Mouse (Mus musculus) left cerebral cortex, adult 18-20 months (tissue): Measurements from ENCODE around the gene Kyat3. TPM values are rescaled to one million over a fixed set of nuclear protein-coding genes. Genes with fewer than 3 reads are reported as not detected.
"Not testable (repeated sequence)": the region's sequence is repeated elsewhere in the genome, so short reads cannot be mapped to it uniquely, and the experiment has no call there.

Experiments
- DNase-seq, 2 experiments: peaks; one replicate each; pipeline ENCODE4 v3.0.0; 2021 to 2022; ENCODE audit warnings: low spot score in 2 of 2, mixed read lengths in 1 of 2
- long read RNA-seq, 2 experiments: library from polyadenylated mRNA; stranded (forward); transcript quantifications; one replicate each; pipeline ENCODE4 v2.0.0; 2021
- total RNA-seq, 2 experiments: library from RNA; stranded (reverse); gene quantifications; 2 replicates each; pipeline ENCODE4 v1.2.3; 2021

Kyat3 gene
- total RNA-seq = 1 to 10 TPM; 5.9 to 6.6 TPM
- long read RNA-seq, experiment 1, full-length matches to known transcripts = 3 of 4 reads
- long read RNA-seq, experiment 1, partial matches to known transcripts = 0 of 4 reads
- long read RNA-seq, experiment 1, other reads (novel, unspliced or antisense) = 1 of 4 reads
- long read RNA-seq, experiment 2, transcript Kyat3-202 (14 exons, 1,888 nt) = major isoform, 7 of 9 reads
- long read RNA-seq, experiment 2, partial matches to known transcripts = 1 of 9 reads
- long read RNA-seq, experiment 2, other reads (novel, unspliced or antisense) = 1 of 9 reads

DNA sequence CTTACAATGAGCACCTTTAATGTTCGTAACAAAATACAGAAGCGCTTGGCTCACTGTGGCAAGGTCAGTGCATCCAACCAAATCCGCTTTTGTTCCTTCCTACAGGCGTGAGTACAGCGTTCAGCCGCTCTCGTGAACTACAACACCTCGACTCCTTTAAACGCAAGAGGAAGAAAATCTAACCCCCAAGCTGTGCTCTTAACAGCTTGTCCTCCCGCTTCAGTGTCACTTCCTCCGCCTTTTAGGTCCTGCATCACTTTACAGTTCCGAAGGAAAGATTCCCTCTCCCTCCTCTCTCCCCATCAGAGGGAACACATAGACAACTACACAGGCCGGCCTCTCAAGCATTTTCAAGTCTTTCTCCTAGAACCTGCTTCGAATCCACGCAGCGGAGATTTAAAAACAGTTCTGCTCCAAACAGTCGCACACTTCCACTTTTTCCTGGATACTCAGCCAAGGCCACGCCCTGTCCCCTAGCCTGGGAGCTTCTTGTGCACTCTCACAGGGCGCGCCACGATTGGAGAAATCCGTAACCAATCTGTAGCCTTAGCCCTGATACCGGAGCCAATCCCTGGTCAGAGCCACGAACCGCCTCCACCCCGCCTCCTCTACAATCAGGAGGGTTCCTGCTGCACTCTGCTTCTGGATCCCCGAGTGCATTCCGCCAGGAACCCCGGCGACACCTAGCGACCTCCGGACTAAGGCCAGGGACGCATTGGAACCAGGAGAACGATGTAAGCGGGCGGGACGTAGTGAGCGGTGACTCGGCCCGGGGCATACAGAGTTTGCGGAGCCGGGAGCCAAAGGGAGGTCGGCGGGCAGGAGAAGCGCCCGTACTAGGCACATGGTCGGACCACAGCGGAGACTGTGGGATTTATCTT is at the start of gene Kyat3:
Gene Kyat3, plus strand, starts transcription at position 610 of the 881 bp plus-strand sequence.
- peak; percentile 85 to 92 for DNase-seq

DNA sequence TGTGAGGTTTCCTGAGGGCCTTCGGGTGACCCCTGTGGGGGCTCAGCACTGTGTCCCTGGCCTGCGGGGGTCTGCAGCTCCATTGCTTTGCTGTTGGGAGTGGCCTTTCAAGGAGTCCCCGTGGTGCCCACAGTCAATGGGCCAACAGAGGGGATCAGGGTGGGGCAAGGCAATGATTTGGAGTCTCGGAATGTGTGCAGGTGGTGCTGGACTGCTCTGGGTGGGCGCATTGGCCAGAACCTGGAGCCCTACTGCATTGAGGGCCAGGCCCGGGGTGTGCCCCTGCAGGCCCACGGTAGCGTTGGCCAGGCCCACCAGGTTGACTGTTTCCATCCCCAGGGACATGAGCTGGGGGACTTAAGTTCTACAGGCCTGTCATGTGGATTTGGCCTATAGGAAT is 36.1 kb upstream of the Kyat3 start:
- no peak for DNase-seq

DNA sequence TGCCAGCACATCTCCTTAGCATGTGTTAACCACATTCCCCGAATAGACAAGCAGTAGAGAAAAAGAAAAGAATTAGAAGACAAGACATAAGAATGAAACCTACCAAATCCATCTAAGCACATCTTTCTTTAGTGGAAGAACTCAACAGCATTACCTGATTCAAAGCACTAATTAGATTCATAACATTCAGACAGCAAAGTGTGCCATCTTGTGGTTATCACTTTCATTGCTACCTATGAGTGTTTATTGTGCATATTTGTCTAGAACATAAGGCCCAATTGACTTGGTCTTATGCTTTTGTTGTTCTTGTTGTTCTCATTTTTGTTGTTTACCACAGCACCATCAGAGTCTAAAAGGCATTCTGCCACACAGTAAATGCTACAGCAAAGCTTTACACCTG is 26.2 kb upstream of the Kyat3 start:
- DNase-seq = no peak

DNA sequence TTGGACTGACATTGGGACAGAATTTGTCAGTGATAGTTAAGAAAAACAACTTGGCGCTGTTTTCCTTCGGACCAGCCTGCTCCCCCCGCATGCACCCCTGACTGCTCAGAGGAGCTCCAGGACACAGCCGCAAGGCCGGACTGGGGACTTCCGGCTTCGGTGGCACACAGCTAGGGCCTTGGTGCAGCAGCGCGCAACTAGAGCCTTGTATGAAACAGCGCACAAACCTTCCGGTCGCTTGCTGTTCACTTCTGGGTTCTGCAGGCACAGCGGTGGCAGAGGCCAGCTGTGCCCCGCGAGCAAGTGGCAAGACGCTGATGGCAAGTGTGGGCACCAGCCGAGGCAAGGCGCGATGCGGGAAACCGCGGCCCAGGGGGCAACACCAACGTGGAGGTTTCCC is 12.9 kb upstream of the Kyat3 start:
- DNase-seq = no peak

DNA sequence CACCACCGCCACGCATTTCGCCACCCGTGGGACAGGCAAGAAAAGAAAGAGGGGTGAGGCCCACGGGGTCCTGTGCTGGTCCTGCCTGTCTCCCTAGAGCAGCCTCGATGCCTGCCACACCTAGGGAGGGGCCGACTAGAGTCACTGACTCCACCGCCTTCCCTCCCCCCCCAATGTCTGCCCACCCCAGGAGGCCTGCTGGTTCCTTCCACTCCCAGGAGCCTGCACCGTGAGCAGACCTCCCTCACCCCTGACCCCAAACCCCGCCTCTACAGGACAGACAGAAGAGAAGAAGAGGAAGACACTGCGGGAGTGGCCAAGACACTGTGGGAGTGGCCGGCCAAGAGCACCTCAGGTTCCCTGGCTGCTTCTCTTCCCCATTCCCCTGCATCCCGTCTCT is 12.5 kb upstream of the Kyat3 start:
- no peak for DNase-seq

DNA sequence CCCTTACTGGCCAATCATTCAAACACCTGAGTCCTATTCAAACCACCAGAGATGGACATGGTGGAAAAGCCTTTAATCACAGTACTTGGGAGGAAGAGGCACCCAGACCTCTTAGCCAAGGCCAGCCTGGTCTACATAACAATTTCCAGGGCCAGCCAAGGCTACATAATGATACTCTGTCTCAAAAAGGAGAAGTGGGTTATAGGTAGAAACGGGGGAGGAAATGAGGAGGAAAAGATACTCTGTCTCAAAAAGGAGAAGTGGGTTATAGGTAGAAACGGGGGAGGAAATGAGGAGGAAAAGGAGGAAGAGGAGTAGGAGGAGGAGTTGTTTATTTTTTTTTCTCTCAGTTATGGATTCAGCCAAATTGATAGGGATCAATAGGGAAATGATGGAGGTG is 4.3 kb upstream of the Kyat3 start:
- no peak for DNase-seq

DNA sequence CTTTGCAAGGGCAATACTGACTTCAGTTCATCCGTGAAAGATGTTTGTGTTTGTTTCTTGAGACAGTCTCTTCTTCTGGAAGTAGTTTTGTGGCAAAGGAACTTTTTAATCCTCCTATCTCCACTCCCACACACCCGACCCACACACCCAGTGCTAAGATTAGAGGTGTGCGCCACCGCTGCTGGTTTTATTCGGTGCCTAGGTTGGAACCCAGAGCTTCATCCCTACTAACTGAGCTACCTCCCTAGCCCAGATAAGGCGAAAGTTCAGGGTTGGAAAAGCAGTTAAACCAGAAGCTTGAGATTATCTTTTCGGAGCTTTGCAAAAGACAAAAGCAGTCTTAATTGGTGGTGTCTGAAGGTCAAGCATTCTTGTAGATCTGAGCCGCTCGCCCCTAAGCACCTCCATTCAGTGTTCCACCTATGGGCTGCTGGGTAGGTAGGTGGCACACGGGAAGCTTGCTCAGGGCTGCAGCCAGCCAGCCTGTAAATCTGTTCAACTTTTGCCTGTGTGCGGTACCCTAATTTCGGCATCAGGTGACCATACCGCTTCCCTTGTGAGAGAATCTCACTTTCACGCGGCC is 647 bp downstream of the Kyat3 start:
- DNase-seq = no peak

DNA sequence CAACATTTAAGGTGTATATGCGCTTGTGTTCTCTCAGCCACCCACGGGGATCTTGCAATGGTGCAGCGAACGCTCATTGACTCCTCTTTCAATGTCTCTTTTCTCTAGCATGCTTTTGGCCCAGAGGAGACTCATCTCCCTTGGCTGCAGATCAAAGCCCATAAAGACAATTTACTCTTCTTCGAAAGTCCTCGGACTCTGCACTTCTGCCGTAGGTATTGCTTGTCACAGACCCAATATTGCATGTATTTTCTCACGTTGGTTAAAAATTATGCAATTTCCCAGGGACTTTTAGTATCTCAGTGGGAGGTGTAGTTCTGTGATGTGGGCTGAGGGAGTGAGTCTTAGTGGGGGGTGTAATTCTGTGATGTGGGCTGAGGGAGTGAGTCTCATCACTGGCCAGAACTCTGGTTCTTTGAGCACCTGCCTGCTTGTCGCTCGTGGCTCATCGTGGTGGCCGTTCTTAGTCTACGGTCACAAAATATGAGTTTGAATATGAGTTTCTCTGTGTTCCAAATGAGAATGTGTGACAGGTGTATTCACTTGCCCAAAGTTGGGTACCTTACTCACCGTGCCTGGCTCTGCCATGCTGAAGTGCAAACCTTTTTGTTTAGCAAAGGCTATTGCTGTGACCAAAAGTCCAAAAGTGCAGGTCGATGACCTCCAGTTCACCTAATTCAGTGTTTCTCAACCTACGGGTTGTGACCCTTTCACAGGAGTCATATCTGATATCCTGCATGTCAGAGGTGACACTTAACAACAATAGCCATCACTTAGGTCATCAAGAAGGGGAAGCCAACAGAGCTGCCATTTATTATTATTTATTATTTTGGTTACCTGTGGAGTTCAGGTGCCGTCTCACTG is 6.0 kb downstream of the Kyat3 start:
- DNase-seq = peak in 1 of 2 experiments; percentile 13

DNA sequence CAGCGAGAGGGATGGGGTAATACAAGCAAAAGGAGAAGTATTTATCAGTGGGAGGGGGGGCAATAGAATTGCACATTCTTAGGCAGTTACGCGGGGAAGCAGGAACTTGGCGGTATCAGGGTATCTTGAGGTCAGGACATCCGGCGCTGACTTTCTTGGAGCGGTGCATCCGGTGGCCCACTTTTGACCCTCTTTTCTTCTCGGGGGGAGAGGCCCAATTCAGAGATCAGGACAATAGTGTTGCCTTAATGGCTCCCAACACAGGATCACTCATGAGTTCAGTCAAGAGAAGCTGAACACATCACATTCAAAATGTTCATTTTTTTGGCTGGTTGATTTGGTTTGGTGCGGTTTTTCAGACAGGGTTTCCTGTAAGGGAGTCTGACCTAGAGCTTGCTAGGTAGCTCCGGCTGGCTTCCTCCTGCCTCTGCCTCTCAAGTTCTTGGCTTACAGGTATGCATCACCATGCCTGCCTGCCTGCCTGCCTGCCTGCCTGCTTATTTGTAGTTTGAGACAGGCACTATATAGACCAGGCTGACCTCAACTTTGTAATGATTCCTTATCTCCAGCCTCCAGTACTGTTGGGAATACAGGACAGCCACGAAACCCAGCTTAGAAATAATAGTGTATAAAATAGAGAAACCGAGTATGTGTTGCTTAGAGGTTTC is 7.5 kb downstream of the Kyat3 start:
- not testable (repeated sequence) for DNase-seq

DNA sequence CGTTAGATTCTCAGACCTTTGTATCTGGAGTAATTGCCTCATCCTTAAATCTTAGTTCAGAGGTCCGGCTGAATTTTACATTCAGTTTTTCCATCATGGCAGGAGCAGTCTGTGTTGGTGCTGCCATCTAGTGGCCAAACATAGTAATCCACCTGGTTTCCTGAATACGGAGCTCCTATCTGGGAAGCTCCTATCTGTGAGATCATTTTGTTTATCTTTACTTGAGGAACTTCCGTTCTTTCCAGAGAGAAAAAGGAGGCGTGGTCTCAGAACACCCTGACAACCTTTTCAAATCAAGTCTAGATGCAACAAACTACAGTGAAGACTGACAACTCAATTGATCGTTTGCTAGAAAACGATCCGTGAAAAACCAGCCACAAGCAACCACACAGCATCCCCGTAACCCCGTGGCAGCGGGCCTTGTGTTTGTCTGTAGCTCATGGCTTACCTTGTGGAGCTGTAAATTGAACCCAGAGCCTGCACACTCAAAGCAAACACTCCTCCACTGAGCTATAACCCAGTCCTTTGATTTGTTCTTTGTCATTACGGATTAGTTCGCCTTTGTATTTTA is 8.1 kb downstream of the Kyat3 start:
- DNase-seq = peak; percentile 79 to 86

DNA sequence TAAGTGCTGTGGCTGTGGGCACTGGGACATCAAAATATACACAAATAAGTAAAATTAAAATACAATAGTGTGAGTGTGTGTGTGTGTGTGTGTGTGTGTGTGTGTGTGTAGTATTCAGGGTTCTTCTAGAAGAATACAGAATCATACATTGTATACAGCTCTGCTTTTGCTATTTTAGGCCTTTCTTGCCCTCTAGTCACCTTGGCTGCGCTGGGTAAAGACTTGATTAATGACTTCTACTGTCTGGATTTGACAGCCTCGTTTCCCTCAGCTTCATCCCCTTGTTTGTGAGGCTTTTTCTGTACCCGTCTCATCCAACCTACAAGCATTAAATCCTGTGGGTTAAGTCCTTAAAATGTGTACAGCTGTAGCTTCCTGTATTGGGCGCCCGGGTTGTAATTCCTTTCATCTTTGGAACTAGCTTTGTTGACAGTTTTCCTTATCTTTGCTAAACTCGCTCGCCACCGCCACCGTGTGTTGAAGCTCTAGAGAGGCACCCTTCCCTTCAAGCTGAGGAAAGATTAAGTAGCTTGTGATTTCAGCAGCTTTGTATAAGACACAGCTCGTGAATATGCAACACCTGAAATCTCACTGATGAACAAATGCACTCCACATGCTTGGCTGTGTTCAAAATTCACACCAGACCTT is 9.6 kb downstream of the Kyat3 start:
- DNase-seq = peak; percentile 22 to 57

DNA sequence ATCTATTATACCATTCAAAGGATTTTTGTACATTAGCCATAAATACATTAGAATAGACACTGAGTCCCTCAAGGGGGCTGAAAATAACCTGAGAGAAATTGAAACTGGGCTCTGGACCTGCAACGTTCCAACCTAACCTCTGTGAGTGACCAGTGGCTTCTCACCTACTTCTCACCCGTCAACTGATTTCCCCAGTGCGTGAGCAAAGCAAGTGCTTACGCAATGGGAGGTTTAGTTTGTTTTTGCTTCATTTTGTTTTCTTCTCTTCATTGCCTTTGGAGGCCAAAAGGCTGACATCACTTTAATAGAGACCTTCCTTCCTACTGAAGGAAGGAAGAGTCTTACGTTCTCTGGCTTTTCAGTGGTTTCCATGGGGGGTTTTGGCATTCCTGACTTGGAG is 10.5 kb downstream of the Kyat3 start:
- DNase-seq = no peak

DNA sequence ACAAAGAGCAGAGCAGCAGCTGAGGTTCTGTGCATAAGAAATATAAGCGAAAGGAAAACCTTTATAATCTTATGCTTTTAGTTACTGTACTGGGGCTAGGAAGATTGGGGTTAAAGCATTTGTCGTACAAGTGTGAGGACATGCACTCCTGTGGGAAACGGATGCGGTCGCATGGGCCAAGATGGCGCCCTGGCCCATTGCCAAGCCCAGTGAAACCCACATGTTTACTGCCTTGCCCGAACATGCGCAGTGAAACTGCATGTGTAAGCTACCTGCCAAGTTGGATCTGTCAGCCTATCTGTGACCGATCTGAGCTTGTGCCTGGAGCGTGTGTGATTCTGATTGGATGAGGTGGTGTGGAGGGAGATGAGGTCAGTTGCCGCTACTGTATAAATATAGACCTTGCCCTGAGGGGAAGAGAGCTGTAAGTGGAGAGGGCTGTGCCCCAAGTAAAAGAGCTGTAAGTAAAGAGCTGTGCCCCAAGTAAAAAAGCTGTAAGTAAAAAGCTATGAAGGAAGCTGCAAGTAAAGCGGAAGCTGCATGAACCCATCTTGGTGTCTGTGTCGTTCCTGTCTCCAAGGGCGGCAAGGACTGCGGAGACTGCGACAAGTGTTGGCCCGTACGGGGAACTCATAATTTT is 11.7 kb downstream of the Kyat3 start:
- not testable (repeated sequence) for DNase-seq

DNA sequence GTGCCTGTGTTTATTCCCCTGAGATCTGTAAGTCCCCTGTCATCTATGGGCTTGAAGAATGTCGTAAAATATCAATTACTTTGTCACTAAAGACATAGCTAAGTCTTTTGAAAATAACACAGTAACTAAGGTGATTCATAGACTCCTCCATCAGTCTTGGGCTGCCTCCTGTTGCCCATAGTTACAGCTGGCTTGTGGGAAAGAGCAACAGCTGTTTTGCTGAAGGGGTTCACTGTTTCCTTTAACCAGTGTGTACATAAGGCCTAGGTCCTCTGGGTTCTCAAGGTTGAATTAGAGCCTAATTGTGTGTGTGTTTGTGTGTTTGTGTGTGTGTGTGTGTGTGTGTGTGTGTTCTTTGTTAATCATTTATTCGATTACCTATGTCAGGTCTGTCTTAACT is 24.6 kb downstream of the Kyat3 start:
- DNase-seq = no peak

DNA sequence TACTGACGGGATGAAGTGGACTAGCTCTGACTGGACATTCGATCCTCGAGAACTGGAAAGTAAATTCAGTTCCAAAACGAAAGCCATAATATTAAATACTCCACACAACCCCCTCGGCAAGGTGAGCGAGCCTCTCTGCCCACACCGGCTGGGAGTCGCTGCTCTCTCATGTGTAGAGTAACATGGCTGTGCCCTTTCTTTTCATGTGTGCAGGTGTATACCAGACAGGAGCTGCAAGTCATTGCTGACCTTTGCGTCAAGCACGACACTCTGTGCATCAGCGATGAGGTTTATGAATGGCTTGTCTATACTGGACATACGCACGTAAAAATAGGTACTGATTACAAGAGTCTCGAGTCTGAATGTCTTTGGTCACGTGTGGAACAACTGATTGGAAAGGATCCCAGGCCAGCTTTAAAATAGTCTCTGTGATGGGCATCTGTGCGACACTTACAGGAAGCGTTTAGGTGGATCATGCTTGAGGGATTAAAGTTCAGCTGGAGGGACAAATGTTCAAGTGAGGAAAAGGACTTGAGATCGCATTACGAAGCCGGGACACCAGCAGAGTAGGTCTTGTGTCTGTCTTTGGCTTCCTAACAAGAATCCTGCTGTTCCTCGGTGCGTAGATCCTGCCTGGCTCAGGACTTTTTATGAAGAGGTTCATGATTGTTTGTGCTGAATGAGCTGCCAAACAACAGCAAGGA is 25.3 kb downstream of the Kyat3 start:
- no peak for DNase-seq

DNA sequence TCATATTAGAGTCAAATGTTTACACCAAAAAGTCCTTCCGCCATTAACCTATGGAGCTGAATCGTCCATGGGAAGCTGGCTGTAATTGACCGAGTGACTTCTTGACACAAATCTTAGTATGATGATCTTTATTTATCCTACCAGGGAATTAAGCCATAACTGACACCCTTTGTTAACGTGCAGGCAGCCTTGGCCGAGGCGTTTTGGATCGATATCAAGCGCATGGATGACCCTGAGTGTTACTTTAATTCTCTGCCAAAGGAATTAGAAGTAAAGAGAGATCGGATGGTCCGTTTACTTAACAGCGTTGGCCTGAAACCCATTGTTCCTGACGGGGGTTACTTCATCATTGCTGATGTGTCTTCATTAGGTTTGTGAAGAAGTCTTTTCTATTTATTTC is 33.4 kb downstream of the Kyat3 start:
- DNase-seq = no peak

DNA sequence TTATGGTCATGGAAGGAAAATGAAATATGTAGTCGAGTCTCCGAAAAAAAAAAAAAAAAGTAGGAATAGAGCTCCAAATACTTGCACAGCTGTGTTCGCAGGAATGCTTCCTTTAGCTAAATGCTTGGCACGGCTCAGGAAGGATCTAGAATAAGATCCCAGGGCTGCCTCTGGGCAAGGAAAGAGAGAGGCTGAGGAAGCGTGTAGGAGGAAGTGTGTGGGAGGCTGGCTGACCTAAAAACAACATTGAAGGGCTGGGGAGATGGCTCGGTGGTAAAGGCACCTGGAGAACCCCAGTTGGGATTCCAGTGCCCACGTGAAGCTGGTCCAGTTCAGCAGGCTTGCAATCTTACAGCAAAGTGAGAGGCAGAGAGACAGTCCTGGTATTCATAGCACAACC is 40.0 kb downstream of the Kyat3 start:
- DNase-seq = peak; percentile 54 to 61
